Mouse (Mus musculus): ENCODE results near the gene Zbtb11. TPM values are rescaled to one million over a fixed set of nuclear protein-coding genes. Genes with fewer than 3 reads are reported as not detected.
"Not testable (repeated sequence)": the region's sequence is repeated elsewhere in the genome, so short reads cannot be mapped to it uniquely, and the experiment has no call there.

Zbtb11 gene
- total RNA-seq, 1 experiment = 24.3 TPM

DNA sequence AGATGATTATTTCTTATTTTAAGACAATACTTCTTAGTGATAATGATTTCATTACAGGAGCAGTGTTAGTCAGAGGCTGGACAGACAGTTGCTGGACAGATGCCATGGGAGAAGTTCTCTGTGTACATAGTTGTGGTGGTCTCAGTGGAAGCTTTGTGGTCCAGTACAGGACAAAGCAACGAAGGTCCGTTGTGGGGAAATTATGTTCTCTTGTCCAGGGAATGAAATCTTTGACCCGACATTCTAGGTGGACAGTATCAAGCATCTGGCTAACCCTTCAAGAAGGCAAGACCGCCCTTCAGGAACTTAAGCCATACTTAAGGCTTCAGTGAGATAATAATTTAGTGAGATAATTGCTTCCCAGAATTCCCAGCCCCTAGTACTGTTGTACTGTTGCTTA is 34.9 kb upstream of the Zbtb11 start:
- in situ Hi-C loops (cut with MboI; ENCODE audit: low sequenced_read_pairs in 2 of 2, unreplicated experiment in 2 of 2) = loop anchor here in 1 of 2 experiments (25.0 kb wide), 1 partner anchor 949 kb away; the partner anchor contains the start of gene Tmem45a

DNA sequence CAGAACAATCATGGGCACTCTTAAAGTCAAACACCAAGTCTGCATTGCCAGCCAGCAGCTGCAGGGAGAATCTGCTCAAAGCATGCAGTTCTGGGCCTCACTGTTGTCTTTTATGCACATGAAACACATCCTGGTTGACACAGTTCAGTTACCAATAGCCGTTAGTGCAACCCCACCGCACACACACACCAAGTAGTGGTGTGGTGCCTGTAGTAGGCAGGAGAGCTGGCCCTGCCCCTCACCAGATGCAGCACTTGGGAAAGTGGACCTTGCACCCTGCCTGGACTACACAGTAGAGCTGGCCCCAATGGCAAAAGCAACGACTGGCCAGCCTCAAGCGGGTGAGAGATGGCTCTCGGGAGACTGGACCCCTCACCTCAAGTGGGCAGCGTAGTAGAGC is 34.0 kb upstream of the Zbtb11 start:
- Histone ChIP-seq H3K4me1 (ENCODE audit: control insufficient read depth in 2 of 2, insufficient read depth in 2 of 2, low read length in 2 of 2, poor library complexity in 1 of 2) (no peaks in the 10 kb centered on the region), H3K9me3 (ENCODE audit: control insufficient read depth, insufficient read depth, low read depth, low read length) (no peaks in the 10 kb centered on the region), H3K36me3 (ENCODE audit: control insufficient read depth, insufficient read depth, low read length, poor library complexity, severe bottlenecking) (no peaks in the 10 kb centered on the region), H3K9ac (ENCODE audit: insufficient read depth, low read depth, low read length, poor library complexity, severe bottlenecking) (no peak overlapping the region), H3K27ac (ENCODE audit: insufficient read depth, low read depth, low read length, poor library complexity, severe bottlenecking) (no peak overlapping the region), H3K4me3 (ENCODE audit: insufficient read depth in 1 of 2, low read depth in 1 of 2, low read length in 2 of 2, poor library complexity in 1 of 2, severe bottlenecking in 1 of 2) (no peak overlapping the region)
- in situ Hi-C loops (cut with MboI; ENCODE audit: low sequenced_read_pairs in 2 of 2, unreplicated experiment in 2 of 2) = loop anchor here in 1 of 2 experiments (10.0 to 25.0 kb wide), 2 partner anchors 185 to 948 kb away; partner anchors contain the start of gene Tmem45a
- DNase-seq (ENCODE audit: low read depth, low spot score) = no peak
- TF ChIP-seq ZNF384 (IDR thresholded peaks at IDR 0.05; ENCODE audit: low read depth, low read length) (no peak), MAFK (IDR thresholded peaks at IDR 0.05; ENCODE audit: insufficient read depth, low read depth, low read length) (no peak), CHD2 (IDR thresholded peaks at IDR 0.05; ENCODE audit: low read depth, low read length) (no peak), HCFC1 (IDR thresholded peaks at IDR 0.05; ENCODE audit: borderline replicate concordance, insufficient read depth, low read length) (no peak)

More for the DNA sequence above, 34.9 kb upstream of the Zbtb11 start:
- no peak overlapping the region for H3K27ac ChIP-seq (ENCODE audit: insufficient read depth, low read depth, low read length, poor library complexity, severe bottlenecking)
- no peaks in the 10 kb centered on the region for H3K4me1 ChIP-seq (ENCODE audit: control insufficient read depth in 2 of 2, insufficient read depth in 2 of 2, low read length in 2 of 2, poor library complexity in 1 of 2)
- H3K4me3 ChIP-seq (ENCODE audit: insufficient read depth in 1 of 2, low read depth in 1 of 2, low read length in 2 of 2, poor library complexity in 1 of 2, severe bottlenecking in 1 of 2) = no peak overlapping the region
- no peak for DNase-seq (ENCODE audit: low read depth, low spot score)
- H3K9me3 ChIP-seq (ENCODE audit: control insufficient read depth, insufficient read depth, low read depth, low read length) = no peaks in the 10 kb centered on the region
- TF ChIP-seq ZNF384 (IDR thresholded peaks at IDR 0.05; ENCODE audit: low read depth, low read length) (no peak), MAFK (IDR thresholded peaks at IDR 0.05; ENCODE audit: insufficient read depth, low read depth, low read length) (no peak), CHD2 (IDR thresholded peaks at IDR 0.05; ENCODE audit: low read depth, low read length) (no peak), HCFC1 (IDR thresholded peaks at IDR 0.05; ENCODE audit: borderline replicate concordance, insufficient read depth, low read length) (no peak), ZC3H11A (IDR thresholded peaks at IDR 0.05; ENCODE audit: borderline replicate concordance, low read depth, low read length) (no peak)
- H3K9ac ChIP-seq (ENCODE audit: insufficient read depth, low read depth, low read length, poor library complexity, severe bottlenecking) = no peak overlapping the region
- H3K36me3 ChIP-seq (ENCODE audit: control insufficient read depth, insufficient read depth, low read length, poor library complexity, severe bottlenecking) = no peaks in the 10 kb centered on the region

DNA sequence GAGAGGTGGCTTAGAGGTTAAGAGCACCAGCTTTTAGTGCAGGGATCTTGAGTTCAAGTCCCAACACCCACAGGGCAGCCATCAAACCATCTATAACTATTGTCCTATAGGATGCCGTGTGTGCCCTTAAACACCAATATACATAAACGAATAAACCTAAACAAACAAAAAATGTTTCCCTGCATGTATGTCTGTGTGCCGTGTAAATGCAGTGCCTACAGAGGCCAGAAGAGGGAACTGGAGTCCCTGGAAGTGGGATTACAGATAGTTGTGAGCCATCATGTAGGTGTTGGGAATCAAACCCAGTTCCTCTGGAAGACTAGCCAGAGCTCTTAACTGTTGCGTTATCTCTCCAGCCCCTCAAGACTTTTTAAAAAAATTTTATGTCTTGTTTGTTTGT is 32.9 kb upstream of the Zbtb11 start:
- no peak for DNase-seq (ENCODE audit: low read depth, low spot score)
- no peak overlapping the region for H3K4me3 ChIP-seq (ENCODE audit: insufficient read depth in 1 of 2, low read depth in 1 of 2, low read length in 2 of 2, poor library complexity in 1 of 2, severe bottlenecking in 1 of 2)
- in situ Hi-C loops (cut with MboI; ENCODE audit: low sequenced_read_pairs in 2 of 2, unreplicated experiment in 2 of 2) = loop anchor here in 1 of 2 experiments (10.0 to 25.0 kb wide), 2 partner anchors 184 to 947 kb away; partner anchors contain the start of gene Tmem45a
- TF ChIP-seq CHD2 (IDR thresholded peaks at IDR 0.05; ENCODE audit: low read depth, low read length) (no peak), MAFK (IDR thresholded peaks at IDR 0.05; ENCODE audit: insufficient read depth, low read depth, low read length) (no peak), ZNF384 (IDR thresholded peaks at IDR 0.05; ENCODE audit: low read depth, low read length) (no peak), ZC3H11A (IDR thresholded peaks at IDR 0.05; ENCODE audit: borderline replicate concordance, low read depth, low read length) (no peak), HCFC1 (IDR thresholded peaks at IDR 0.05; ENCODE audit: borderline replicate concordance, insufficient read depth, low read length) (no peak)
- H3K4me1 ChIP-seq (ENCODE audit: control insufficient read depth in 2 of 2, insufficient read depth in 2 of 2, low read length in 2 of 2, poor library complexity in 1 of 2) = no peaks in the 10 kb centered on the region
- H3K9me3 ChIP-seq (ENCODE audit: control insufficient read depth, insufficient read depth, low read depth, low read length) = no peaks in the 10 kb centered on the region
- H3K9ac ChIP-seq (ENCODE audit: insufficient read depth, low read depth, low read length, poor library complexity, severe bottlenecking) = no peak overlapping the region
- no peaks in the 10 kb centered on the region for H3K36me3 ChIP-seq (ENCODE audit: control insufficient read depth, insufficient read depth, low read length, poor library complexity, severe bottlenecking)
- no peak overlapping the region for H3K27ac ChIP-seq (ENCODE audit: insufficient read depth, low read depth, low read length, poor library complexity, severe bottlenecking)

DNA sequence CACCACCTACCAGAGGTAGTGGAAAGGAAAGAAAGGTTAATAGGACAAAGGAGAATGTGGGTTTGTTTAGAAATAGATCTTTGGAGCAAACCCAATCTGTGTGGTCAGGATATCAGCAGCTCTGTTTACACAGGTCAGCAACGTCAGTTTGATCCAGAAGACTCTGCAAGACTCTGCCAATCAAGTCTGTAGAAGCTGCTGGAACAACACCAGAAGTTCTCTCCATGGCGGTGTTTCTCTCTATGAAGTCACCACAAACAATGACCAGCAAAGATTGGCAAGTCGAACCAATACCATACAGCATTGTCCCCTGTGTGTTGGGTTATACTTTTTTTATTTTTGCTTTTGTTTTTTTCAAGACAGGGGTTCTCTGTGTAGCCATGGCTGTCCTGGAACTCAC is 26.4 kb upstream of the Zbtb11 start:
- H3K4me3 ChIP-seq (ENCODE audit: insufficient read depth in 1 of 2, low read depth in 1 of 2, low read length in 2 of 2, poor library complexity in 1 of 2, severe bottlenecking in 1 of 2) = no peak overlapping the region
- no peak for DNase-seq (ENCODE audit: low read depth, low spot score)
- H3K36me3 ChIP-seq (ENCODE audit: control insufficient read depth, insufficient read depth, low read length, poor library complexity, severe bottlenecking) = no peaks in the 10 kb centered on the region
- H3K27ac ChIP-seq (ENCODE audit: insufficient read depth, low read depth, low read length, poor library complexity, severe bottlenecking) = no peak overlapping the region
- no peak overlapping the region for H3K9ac ChIP-seq (ENCODE audit: insufficient read depth, low read depth, low read length, poor library complexity, severe bottlenecking)
- in situ Hi-C loops (cut with MboI; ENCODE audit: low sequenced_read_pairs in 2 of 2, unreplicated experiment in 2 of 2) = loop anchor here in 1 of 2 experiments (10.0 to 25.0 kb wide), 2 partner anchors 178 to 940 kb away; partner anchors contain the start of gene Tmem45a
- TF ChIP-seq ZC3H11A (IDR thresholded peaks at IDR 0.05; ENCODE audit: borderline replicate concordance, low read depth, low read length) (no peak), ZNF384 (IDR thresholded peaks at IDR 0.05; ENCODE audit: low read depth, low read length) (no peak), HCFC1 (IDR thresholded peaks at IDR 0.05; ENCODE audit: borderline replicate concordance, insufficient read depth, low read length) (no peak)
- H3K9me3 ChIP-seq (ENCODE audit: control insufficient read depth, insufficient read depth, low read depth, low read length) = no peaks in the 10 kb centered on the region
- no peaks in the 10 kb centered on the region for H3K4me1 ChIP-seq (ENCODE audit: control insufficient read depth in 2 of 2, insufficient read depth in 2 of 2, low read length in 2 of 2, poor library complexity in 1 of 2)

DNA sequence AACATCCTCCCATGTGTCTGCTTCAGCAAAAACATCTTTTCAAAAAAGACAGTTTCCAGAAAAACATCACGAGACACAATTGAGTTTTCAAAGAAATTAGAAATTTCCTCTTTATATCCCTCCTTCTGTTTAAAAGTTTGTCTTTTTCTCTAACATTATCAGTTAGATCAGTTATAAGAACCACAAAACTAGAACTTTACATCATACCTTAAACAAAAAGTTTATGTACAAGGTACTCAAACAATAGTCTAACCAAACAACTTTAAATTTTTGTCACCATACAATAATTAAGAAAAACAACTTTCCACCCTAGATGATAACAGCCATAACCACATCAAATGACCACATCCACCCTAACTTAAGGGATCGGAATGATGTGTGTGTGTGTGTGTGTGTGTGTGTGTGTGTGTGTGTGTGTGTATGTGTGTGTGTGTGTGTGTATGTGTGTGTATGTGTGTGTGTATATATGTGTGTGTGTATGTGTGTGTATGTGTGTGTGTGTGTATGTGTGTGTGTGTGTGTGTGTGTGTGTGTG is 25.7 kb upstream of the Zbtb11 start:
- not testable (repeated sequence) for H3K27ac ChIP-seq (ENCODE audit: insufficient read depth, low read depth, low read length, poor library complexity, severe bottlenecking); H3K9me3 ChIP-seq (ENCODE audit: control insufficient read depth, insufficient read depth, low read depth, low read length); DNase-seq (ENCODE audit: low read depth, low spot score); H3K4me1 ChIP-seq (ENCODE audit: control insufficient read depth in 2 of 2, insufficient read depth in 2 of 2, low read length in 2 of 2, poor library complexity in 1 of 2); H3K4me3 ChIP-seq (ENCODE audit: insufficient read depth in 1 of 2, low read depth in 1 of 2, low read length in 2 of 2, poor library complexity in 1 of 2, severe bottlenecking in 1 of 2); H3K9ac ChIP-seq (ENCODE audit: insufficient read depth, low read depth, low read length, poor library complexity, severe bottlenecking); H3K36me3 ChIP-seq (ENCODE audit: control insufficient read depth, insufficient read depth, low read length, poor library complexity, severe bottlenecking)
- in situ Hi-C loops (cut with MboI; ENCODE audit: low sequenced_read_pairs in 2 of 2, unreplicated experiment in 2 of 2) = loop anchor here in 1 of 2 experiments (10.0 to 25.0 kb wide), 2 partner anchors 177 to 939 kb away; partner anchors contain the start of gene Tmem45a

Data from ES-E14 (cell line).